Mouse (Mus musculus): Measurements from ENCODE around the gene Plxnd1.
A peak's percentile ranks its signal among the peaks of the same experiment; 100 is the strongest.

The Plxnd1 gene

DNA sequence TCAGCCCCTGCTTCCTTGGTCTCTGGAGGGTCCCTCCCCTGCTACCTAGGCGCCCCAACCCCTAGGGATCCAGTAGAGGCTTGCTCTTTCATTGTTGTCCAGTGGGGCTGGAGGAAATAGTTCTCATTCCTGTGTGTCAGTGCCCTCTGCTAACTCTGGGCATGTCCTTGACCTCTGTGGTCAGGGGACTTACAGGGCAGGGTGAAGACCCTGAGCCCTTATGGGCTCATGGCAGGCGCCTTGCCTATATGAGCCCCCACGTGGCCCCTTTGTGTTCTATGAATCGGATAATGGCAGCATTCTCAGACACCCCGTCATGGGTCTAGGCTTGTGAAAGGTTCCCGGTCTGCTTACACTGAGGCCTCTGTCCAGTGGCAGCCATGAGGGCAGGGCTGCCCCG lies 4.0 kb upstream of the Plxnd1 start:
- DNase-seq: no peak

DNA sequence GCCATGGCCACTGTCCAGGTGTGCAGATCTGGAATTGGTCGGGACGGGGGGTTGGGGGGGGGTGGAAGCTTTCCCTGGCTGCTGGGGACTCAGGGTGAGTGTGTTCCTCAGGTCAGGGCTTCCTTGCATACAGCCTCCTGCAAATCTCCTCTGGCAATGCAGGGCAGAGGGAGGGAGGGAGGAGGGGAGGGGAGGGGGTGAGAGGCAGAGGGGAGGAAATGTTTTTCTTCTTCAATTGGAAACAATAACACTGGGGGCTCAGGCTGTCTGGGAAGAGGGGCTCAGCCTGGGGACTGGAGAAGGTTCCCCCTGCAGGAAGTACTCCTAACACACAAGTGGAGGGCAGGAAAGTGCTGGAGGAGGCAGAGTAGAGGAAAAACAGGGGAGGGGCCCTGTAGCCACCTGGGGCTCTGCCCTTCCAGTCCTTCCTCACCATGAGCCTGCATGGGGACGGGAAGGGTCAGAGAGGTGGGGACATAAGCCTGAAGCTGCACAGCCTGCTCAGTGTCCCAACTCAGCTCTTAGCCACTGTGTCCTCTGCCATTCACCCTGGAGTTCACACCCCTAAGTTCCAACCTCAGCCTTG lies 3.0 kb upstream of the Plxnd1 start:
- DNase-seq: no peak

DNA sequence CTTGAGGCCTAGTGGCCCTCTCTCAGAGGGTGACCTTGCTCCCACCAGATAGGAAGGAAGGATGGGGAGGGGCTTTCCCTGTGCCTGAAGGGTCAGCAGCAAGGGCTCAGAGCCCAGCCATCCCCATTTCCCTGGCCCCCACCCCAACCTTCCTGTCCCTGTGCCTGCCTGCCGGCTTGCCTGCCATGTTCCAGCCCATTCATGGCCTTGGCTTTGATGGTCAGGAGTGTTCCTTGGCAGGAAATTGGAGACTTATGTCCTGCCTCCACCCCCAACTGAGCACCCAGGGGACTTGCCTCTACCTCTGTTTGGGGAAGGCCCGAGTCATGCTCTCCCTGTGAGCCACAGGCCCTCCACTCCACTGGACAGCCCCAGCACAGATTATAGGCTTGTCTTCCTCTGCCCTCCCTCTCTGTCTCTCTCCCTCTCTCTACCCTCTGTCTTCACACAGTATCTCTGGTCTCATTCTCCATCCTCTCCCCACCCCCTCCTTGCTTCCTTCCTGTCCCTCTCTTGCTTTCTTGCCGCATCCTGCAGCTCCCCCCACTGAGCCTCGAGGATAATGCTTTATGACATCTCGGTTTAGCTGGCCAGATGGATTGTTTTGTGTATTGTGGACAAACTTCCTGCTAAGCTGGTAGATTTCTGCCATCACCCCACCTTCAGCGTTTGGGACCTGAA lies 1.5 kb upstream of the Plxnd1 start:
- DNase-seq: peak; percentile 64

DNA sequence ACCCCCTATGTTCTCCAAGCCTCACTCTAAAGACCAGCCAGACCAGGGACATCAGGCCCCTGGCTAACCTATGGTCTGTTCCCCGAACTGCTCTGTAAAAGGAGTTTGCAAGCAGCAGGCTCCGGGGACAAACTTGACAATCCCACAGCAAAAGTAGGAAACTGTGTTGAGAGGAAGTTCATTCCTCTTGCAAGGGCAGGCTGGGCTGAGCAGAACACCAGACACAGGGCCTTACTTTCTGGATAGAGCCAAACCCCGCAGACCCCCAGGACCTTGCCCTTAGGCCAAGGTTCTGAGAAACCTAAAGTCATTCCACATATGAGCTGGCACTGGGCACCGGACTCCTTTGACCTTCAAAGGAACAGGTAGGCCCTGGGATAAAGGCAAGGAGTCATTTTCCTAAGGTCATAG lies 731 bp upstream of the Plxnd1 start:
- no peak for DNase-seq

DNA sequence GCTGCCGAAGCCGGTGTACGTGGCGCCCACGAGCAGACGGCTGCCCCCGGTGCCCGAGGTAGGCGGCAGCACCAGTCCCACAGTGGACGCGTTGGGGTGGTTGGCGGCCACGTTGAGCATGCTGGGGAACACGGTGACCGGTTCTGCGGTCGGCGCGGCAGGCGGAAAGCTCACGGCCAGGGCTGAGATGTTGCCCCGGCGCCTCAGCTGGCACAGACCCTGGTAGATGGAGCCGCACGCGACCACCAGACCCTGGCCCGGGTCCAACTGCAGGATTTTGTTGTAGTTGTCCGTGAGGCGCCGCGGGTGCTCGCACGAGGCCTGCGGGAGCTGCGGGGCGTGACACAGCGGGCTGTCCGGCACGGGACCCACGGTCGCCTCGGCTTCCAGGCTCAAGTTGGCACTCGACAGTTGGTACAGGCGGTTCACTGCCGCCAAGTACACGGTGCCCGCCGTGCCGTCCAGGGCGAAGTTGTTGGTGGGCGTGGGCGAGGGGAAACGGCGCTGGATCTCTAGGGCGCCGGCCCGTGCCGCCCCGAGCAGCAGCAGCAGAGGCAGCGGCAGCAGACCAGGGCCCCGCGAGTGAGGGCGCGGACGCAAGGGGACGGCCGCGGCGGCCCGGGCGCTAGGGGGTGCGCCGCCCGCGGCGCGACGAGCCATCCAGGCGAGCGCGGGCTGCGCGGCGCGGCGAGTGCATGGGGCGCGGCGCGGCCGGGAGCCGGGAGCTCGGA lies 494 bp downstream of the Plxnd1 start:
- DNase-seq: no peak

DNA sequence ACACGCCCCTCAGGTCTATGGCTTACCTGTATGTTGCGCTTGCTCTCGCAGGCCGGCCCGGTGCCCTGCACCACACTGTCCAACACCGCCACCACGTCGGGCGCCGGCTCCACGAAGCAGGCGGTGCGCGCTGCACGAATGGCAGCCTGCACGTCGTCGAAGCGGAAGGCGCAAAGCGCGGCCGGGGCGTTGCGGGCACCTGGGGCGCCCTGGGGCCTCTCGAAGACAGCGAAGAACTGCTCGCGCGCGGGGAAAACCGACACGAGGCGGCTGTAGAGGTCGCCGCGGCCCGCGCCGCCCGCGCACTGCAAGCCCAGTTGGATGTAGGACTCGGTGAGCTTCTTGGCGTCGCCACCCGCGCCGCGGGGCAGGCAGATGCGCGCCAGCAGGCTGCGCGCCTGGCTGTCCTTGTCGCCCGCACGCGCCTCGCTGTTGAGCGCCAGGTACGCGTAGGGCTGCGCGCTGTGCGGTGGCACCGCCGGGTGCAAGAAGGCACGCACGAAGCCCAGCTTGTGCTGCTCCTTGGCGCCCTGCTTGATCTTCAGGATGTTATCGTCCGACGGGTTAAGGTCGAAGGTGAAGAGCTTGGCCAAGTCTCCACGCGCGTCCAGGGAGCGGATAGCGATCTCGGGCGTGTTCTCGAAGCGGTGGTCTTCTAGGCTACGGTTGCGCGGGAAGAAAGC lies 1.2 kb downstream of the Plxnd1 start:
- no peak for DNase-seq

DNA sequence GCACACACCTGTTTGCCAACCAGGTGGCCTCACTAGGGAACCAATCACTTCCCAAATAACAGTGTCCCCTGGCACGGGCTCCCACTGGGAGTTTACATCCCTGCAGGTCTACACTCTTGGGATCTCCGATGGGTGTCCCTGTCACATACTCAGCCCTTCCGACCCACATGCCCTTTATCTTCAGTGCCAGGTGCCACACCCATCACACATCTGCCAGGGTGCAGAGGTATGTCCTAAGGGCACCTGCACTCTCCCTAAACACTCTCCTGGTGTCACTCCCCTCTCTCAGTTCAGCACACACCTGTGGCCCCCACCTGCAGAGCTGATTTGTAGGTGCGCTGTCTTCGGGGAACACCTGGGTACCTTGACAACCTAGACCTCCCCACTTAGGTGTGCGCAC lies 1.8 kb downstream of the Plxnd1 start:
- no peak for DNase-seq

DNA sequence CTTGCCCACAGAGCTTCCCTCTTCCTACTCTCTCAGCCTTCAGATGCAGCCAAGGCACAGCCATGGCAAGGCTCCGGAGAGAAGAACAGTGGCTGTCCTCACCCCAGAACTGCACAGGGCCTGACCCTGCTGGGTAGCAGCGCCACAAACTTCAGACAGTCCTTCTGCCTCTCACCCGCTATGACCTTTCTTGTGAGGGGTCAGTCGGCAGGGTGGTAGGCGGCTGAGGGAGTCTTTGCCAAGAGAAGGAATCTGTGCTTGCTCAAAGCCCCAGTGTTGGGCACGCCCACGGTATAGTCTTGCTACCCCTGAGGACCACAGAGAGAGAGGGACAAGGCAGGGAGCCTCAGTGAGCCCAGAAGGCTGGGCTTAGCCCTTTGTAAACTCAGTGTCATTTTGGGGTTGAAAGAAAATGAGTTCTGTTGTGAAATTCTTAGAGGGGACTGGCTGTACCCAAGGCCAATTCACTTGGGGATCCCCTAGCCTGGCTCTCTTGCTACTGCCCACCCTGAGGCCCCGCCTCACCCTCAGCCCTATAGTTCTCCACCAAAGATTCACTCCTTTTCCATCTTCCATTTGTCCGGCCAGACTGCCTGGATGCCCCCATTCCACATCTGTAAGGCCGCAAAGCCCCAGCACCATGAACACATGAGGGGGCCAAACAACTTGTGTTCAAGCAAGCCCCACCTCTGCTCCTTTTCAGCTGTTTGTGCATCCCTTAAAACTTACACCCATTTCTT lies 2.8 kb downstream of the Plxnd1 start:
- DNase-seq: peak; percentile 55

DNA sequence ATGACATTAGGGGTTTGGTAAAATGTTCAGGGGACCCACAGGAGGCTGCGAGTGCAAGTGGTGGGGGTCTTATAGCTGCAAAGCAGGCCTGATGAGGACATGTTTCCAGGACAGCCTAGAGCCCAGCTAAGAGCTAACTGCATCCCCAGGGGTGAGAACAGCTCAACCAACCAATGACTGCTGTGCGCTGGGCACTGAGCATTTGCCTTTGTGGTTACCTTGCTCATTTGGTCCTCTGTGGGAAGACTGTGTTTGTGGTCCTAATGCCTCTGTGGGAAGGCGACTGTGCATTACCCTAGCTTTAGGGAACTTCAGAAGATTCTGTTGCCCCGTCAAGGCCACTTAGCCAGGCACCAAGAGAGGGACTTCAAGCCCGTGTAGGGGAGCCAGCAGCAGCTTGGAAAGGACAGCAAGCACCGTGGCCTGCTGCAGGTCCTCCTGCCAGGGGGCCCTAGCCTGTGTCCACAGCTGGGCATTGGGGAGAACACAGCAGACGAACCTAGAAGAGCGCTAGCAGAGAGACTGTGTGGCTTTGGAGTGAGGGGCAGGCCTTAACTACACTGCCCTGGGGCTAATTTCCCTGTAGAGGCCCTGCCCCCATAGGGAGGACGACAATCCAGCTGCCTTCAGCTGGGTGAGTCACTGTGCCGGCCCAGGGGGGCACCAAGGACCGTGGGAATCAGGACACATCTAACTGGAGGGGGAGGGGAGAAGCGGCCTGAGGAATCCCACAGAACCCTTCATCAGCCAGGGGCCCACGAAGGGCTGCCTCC lies 3.5 kb downstream of the Plxnd1 start:
- peak; percentile 65 for DNase-seq

DNA sequence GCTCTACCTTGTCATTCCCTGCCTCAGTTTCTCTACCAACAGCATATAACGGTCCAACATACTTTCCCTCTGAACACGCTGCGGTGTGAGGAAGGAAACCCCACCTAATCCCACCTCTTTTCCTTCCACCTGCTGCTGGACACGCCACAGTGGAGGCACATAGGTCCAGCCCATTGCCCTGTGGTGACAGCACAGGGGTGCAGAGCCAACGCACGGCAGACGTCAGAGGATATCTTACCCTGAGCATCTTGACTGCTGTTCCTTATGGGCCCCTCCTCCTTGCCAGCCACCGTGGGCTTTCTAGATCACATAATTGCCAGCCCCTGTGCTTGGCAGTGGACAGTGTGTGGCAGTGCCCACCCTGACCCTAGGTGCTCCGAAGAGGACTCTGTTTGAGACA lies 4.3 kb downstream of the Plxnd1 start:
- no peak for DNase-seq

DNA sequence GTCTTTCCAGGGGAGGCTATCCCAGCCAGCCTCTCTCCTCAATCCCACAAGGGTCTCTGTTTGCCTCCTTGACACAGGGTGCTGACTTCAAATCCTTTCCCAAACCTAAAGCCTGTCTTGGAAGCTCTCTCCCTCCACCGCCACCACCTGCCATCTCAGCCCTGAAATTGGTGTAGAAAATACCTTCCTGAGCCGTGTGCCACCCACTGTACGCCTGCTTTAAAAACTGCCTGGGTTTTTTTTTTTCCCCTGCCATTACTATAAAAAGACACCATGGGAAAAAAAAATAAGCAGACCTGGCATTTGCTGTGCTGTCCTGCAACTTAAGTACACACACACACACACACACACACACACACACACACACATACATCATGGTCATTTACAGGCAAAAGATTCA lies 4.7 kb downstream of the Plxnd1 start:
- DNase-seq: no peak

DNA sequence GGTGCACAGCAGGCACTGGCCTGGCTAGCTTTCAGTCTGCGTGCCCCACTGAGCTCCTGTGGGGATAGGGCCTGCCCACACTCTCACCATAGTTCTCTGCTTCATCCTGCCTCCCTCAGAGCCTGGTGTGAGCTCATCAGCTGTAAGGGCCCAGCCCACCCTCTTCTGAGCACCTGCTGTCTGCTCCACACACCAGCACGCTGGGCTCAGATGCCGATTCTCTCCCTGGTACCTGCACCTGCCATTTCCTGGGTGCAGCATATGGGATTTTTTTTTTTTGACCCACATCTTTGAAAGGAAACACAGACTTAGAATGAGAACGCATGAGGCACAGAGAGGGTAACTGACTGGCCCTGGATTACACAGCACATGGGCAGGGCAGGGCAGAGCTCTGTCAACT lies 5.2 kb downstream of the Plxnd1 start:
- DNase-seq: no peak

DNA sequence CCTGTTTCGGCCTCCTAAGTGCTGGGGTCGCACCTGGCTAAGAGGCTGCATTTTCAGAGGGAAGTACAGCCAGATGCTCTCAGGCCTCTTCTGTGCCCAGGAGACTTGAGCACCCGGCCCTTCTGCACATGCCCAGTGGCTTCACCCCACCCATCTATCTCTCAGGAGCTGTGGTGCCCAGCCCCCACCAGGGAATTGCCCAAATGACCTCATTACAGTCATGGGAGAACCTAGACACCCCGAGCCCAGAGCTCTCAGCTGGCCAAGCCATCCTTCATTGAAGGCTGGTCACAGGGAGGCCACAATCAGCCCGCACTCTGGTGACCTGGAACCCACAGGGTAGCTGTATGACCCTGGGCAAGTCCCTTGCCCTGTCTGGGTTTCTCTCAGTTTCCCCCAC lies 5.8 kb downstream of the Plxnd1 start:
- no peak for DNase-seq

DNA sequence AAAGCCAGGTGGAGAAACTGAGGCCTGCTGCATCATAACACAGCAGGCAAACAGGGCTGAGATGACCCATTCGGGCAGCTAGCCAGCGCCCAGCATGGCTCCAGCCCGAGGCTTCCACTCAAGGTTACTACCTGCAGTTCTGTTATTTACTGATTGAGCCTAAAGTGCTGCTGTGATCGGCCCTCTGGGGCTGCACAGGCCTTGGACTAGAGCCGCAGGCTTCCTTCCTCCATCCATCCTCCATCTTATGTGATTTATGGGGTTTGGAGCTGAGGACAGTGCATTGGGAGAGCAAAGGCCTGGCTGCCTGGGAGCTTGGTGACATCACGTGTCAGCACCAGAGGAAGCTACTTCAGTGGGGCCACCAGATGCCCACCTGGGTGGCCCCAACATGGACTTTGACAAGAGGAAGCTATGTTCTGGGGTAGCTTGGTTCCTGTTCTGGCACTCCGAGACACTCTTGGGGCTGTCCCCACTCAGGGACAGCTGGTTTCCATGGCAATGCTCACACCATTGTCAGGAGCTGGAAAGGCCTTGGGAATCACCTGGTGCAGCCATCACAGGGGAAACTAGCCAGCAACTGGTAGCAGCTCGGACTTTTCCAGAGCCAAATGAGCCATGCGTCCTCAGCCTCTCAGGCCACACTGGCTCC lies 7.6 kb downstream of the Plxnd1 start:
- no peak for DNase-seq

DNA sequence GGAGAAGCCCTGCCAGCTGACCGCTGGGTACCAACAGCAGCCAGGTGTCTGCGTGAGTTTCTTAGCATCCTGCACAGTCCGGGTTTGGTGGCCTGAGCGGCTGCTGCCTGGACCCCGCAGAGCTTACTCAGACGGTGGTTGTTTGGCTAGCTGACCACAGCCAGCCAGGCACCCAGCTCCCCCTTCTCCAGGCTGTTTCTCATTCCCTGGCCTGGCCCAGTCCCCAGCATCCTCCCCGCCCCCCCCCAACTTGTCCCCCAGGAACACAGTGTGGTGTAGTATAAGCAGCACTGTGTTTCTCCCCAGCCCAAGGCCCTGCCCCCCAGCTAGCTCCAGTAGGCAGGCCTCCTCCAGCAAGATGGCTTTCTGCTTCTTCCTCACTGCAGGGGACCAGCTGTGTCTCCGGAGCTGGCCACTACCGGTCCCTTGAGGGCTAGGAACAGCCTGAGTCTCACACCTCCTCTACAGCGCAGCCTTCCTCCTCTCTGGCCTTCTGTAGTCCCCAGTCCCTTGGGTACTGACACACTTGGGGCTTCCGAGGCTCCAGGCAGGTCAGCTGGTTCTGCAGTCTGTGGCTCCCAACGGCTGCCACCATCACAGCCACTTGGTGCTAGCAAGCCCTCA lies 8.2 kb downstream of the Plxnd1 start:
- DNase-seq: no peak

DNA sequence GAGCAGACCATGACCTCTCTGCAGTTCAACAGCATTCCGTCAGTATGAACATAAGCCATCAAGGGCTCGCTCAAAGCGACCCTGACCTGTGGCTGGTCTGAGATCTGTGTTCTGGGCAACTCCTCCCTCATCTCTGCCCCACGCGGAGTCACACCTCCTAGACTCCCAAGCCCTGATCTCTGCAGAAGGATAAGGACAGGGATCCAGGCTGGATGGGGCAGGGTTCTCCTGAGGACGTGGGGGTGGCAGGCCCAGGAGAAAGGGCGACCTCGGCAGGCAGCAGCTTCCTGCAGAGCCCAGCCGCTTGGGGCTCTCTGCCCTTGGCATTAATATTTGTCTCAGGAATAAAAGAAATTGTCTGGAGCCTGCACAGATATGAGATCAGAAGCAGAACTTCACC lies 9.2 kb downstream of the Plxnd1 start:
- DNase-seq: no peak

DNA sequence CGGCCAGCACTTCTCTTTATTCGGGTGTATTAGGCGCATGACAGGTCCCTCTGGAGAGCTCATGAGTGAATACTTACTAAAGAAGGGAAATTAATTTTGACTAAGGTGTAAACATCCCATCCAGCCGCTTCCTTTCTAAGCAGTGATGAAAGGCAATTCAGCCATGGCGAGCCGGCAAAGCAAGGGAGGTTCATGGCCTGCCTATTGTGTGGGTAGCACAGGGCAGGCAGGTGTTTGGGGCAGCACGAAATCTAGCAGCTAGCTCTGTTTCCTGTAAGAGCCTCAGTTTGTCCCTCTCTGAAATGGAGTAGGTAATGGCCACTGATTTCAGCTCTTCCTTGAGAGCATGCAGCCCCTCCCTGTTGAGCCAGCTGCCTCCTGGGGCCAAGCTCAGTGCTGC lies 10.2 kb downstream of the Plxnd1 start:
- no peak for DNase-seq

DNA sequence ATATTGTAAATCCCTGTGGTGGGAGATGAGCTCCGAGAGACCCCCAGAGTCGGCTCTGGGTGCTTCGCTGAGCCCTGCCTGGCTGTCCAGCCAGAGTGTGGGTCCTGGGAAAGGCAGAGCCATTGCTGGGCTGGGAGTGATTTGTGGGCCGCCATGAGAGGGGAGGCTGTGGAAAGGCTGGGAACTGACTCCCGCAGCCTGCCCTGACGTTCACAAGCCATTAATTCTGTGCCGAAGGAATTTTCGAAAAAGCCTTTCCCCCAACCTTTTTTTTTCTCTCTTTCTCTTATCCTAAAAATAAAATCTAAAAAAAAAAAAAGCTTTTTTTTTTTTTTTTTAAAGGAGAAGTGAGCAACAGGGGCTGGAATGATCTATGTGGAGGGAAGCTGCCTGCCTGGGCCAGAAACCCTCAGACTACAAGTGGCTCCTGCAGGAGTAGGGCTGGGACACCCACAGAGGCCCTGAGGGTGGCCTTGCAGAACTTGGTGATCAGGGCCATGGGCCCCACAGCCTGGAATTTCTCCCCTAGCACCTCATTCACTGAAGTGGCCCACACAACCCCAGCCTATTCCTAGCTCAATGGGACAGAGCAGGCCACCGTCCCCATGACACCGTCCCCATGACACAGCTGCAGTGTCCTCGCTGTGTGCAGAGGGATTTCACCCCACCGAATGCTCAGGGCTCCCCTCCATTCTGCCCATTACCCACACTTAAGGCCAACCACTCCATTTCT lies 11.3 kb downstream of the Plxnd1 start:
- no peak for DNase-seq

DNA sequence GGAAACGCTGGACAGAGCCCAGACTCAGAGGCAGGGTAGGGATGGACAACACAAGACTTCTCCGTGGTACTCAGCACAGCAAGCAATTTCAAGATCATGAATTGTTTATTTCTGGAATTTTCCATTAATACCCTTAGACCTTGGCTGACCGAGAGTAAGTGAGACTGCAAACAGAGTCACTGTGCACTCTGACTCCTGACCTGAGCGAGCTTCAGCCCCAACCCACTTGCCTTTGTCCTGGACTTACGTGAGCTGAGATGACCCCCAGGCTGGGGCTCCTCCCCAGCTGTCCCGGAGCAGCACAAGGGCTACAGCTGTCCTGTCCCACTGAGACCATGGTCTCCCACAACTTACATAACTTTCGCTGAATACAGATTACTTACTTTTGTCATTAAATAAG lies 11.9 kb downstream of the Plxnd1 start:
- DNase-seq: no peak

DNA sequence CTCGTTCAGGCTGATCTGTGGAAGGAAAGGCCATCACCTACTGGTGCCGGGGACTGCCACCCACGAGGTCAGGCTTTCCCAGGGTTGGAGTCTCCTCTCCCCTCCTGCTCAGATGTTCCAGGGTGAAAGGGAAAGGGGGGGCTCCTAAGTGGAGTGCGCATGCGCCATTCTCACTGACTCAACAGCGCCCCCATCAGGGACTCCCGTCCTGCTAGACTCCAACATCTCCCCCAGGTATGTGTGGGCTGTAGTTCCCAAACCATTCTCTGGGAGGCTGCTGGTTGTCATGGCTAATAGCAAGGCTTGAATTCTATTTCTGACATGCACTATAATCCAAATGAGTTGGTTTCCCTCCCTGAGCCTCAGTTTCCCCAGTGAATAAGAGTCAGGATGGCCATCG lies 16.2 kb downstream of the Plxnd1 start:
- no peak for DNase-seq

DNA sequence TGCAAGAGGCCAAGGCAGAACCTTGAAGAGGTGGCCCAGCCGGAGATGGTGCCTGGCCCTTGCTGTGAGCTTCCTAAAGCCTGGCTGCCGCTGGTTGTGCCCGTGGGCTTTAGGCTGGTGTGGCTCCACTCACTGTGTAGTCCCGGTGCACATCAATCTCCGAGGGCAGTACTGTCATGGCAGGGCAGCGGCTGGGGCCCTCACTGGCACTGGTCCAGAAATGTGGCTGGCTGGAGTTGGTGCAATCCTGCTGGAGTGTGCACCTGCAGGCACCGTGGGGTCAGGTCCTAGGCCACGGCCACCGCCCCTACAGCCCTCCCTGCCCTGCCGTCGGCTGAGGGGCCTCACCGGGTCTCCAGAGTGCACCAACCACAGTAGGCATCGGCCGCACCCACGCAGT lies 17.0 kb downstream of the Plxnd1 start:
- no peak for DNase-seq
